Mouse (Mus musculus) R1 (cell line): ENCODE measurements around the gene Ptpn7.

Source experiments
- DNase-seq: peaks from one replicate; pipeline ENCODE4 v3.0.0-alpha.2; 2018; ENCODE audit warnings: low read depth, low spot score

The Ptpn7 gene

DNA sequence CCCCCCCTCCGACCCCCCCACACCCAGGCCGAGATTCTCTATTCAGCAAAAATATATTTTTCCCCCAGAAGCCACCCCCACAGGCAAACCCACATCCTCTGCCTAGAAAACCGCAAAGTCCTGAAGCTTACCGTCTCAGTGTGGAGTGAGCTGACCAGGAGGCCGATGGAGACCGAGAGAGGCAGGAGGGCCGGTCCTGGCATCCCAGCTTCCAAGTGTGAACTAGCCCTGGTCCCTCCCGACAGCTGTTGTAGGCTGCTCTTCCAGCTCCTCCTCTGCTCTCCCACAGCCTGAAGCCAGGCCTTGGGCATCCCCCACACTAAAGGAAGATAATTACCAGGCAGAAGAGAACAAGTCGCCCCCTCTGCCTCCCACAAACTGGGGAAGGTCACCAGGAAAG, 3.5 kb upstream of the Ptpn7 start:
- DNase-seq, result no peak

DNA sequence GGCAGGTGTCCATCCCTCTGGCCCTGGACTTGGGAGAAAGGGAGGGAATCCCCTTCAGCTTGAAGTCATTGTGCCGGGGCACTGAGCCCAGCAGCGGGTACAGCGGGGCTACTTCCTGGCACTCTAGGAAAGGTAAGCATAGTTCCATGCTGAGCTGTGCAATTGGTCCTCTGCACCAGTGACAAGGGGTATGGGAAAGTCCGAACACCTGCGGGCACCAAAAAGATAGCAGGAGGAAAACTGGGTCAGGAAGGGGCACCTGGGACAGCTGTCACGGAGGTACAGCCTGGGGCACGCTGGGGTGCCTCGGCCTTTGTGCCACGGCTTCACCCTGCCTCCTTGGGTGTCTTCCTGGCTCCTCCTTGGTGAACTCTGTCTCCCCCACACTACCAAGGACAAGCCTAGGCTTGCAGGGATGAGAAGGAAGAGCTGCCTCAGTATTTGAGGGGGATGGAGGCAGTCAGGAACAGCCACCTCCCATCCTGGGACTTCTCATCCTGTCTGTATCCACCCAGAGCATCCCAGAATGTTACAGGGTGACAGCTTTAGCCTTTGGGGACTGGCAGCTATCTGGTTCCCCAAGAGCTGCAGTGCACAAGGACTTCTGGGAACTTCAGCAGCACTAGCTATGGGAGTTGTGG, 2.8 kb upstream of the Ptpn7 start:
- peak; percentile 22 for DNase-seq

DNA sequence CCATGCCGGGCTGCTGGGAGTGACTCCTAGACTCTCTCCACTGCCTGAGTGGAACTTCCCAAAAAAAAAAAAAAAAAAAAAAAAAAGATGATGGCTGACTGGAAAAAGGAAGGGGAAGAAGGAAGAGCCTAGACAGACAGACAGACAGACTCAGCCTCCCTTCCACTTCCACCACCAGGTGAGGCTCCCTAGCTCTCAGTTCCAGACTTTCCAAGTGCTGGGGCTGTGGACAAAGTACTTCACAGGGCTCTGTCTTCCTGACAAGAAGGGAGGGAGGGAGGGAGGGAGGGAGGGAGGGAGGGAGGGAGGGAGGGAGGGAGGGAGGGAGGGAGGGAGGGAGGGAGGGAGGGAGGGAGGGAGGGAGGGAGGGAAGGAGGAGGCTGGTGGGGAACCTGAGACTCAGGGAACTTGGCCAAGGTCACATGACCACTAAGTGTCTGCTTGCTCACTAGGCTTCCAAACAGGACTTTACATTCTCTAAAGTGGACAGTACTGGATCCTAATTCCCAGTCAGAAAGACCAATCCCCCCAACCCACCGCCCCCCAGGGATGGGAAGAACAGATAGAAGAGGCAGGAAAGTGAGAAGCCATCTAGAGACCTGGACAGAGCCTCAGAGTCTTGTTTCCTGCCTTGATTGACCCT, 2.0 kb upstream of the Ptpn7 start:
- peak; percentile 69 for DNase-seq

- DNase-seq, result no peak
Observed at GRCm38 (mm10) chr1:135131034-135131433, 1.5 kb upstream of the Ptpn7 start.

DNA sequence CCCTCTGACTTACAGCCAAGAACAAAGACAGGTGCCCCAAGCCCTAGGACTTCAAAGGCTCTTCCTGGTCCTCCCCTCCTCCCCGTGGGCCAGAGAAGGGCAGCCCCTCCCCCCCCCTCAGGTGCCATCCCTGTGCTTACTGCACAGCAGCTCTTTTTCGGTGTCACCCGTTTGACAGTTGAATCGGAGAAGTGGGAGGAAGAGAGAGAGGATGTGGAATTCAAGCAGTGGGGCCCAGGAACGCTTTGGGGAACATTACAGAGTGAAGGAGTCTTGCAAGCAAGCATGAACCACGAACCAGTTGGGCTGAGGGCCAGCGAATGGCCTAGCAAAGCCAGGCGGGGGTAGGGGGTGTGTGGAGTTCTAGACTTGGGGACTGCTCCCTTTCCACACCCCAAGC, 940 bp upstream of the Ptpn7 start:
- no peak for DNase-seq

GRCm38 (mm10) chr1:135132893-135133369, 431 bp downstream of the Ptpn7 start:
- no peak for DNase-seq

GRCm38 (mm10) chr1:135133678-135134435, 1.4 kb downstream of the Ptpn7 start:
- no peak for DNase-seq

DNA sequence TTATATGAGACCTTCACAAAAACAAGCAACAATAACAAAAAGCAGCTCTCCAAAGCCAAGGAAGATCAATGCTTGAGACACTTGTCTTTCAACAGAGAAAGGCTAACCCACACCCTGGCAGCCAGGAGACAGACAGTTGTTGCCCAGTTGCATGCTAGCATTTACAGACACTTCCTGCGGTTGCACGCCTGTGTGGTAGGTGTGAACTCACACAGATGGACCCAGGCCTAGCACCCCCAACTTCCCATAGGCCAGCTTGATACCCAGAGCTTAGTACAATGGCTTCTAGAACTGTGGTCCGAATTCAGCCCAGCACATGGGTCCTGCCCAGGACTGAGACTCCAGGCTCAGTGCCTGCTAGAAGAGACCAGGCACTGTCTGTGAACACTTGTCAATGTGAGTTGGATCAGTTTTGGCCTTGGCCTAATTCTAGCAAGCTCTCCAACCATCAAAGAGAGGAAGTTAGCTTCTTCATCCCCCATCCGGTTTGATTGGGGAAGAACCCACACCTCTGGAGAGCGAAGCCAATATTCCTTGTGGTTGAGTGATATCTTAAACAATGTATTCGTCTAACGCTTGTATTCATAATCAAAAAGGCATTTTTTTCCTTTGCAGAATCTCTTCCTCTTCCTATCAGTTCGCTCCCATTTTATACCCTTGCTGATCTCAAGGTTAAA, 2.7 kb downstream of the Ptpn7 start:
- no peak for DNase-seq

- DNase-seq, result peak; percentile 86
Observed at GRCm38 (mm10) chr1:135136500-135136899, 4.0 kb downstream of the Ptpn7 start.

- peak; percentile 80 for DNase-seq
Observed at GRCm38 (mm10) chr1:135139906-135140305, 7.4 kb downstream of the Ptpn7 start.

GRCm38 (mm10) chr1:135142452-135142851, 10.0 kb downstream of the Ptpn7 start:
- DNase-seq, result no peak

DNA sequence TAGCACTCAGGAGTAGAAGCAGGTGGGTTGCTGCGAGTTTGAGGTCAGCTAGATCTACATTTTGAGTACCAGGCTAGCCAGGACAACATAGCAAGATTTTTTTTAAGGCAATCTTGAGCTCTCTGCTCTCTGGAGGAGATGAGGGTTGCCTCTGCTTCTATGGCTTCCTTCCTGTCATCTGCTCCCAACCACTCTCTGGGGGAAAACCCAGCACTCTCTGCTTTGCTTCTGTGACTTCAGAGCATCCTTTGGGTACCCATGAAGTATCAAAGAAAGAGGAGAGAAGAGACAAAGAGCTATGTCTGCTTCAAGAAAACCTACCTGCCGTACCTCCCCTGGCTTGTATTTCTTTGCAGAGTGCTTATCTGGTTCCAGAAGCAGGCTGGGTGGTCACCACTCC, 11.4 kb downstream of the Ptpn7 start:
- DNase-seq, result no peak

DNA sequence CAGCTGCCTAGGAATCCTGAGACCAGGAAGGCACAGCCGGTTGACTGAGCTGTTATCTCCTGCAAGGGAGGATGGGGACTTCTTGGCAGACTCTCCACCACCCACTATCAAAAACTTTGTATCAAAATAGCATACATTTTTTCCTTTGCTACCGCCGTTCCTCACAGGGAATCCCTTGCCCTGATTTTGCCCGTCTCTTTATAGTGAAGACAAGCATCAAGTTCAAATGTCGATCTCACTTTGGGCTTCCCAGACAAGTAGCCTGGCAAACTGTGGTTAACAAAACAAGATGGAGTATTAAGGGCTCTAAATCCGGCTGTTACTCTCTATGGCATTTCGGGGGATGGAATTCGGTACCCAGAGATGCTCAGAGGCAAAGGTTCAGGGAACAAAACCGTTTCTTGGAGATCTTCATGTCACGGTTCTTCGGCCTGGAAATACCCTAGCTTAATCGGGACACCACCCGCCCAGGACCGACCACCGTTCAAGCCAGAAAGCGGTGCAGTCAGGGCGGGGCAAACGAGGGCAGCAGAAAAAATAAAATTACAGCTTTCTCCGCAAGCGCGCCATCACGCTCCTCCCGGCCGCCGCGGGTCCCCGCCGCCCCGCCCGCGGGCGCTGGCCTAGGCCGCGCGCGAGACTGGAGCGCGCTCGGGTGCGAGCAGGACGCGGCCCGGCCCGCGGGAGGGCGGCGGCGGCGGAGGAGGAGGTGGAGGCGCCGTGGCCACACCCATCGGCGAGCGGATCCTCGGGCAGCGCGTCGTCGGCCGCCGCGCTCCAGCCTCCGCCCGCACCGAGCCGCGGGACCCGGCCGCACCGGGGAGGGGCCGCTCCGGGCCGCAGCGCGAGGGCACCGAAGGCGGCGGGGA, 13.8 kb downstream of the Ptpn7 start, which contains the start of gene Arl8a:
Gene Arl8a, plus strand, starts transcription at position 748 of the 869 bp plus-strand sequence.
- peak; percentile 52 for DNase-seq

DNA sequence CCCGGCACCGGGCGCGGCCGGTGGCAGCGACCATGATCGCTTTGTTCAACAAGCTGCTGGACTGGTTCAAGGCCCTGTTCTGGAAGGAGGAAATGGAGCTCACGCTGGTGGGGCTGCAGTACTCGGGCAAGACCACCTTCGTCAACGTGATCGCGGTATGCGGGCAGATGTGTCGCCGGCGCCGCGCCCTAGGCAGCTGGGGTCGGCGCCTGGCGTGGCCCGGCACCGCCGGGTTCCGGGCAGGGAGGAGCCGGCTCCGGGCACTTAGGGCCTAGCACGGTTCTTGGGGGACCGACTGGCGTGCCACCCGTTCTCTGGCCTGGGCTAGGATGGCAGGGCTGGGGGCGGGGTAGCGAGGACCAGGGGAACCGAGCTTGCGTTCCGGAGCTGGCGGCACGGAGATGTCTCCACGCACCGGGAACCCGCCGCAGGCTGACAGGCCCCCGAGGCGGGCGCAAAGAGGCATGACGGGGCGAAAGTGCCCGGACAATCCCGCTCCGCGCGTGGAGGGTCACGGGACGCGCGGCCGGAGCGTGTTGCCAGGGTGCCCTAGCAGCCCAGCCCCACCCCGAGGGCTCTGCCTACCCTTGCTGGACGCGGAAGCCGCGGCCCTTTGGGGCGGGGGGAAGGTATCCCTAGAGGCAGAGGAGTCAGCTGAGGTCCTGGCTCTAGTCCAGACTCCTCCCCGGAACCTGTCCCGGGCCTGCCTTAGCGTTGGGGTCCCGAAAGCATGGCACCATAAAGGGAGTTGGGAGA, 14.6 kb downstream of the Ptpn7 start:
- peak; percentile 86 for DNase-seq

DNA sequence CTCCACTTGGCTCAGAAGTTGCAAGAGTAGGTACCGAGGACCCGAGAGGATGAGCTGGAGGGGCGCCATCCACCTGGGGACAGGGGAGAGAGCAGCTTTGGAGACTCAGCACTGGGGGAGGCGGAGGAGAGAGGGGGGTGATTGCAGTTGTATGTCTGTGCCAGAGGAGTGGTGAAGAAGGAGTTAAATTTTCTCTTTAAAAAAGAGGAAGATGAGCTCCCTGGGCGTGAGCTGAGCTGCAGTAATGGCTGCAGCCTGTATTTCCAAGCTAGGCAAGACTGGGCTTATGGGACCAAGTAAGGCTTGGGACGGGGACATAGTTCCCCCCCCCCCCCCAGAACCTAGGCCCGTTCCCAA, 15.2 kb downstream of the Ptpn7 start:
- DNase-seq, result no peak

- no peak for DNase-seq
Observed at GRCm38 (mm10) chr1:135148476-135148875, 16.0 kb downstream of the Ptpn7 start.

- DNase-seq, result no peak
Observed at GRCm38 (mm10) chr1:135148996-135149395, 16.5 kb downstream of the Ptpn7 start.

DNA sequence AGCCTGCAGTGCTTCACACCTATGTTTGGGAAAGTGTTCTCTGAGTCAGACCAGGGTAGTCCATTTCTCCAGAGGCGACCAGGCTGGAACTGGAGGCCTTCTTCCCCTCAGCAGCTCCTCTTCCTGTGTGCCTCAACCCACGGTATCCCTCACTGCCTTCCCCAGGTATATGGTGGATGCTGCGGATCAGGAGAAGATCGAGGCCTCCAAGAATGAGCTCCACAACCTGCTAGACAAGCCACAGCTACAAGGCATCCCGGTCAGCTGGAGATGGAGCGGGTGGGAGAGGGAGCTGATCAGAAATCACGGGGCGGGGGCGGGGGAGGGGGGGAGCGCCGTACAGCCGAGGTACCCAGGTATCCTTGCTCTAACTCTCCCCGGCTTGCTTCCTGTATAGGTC, 21.5 kb downstream of the Ptpn7 start:
- DNase-seq, result peak; percentile 25

GRCm38 (mm10) chr1:135154411-135154959, 22.0 kb downstream of the Ptpn7 start:
- DNase-seq, result peak; percentile 94

DNA sequence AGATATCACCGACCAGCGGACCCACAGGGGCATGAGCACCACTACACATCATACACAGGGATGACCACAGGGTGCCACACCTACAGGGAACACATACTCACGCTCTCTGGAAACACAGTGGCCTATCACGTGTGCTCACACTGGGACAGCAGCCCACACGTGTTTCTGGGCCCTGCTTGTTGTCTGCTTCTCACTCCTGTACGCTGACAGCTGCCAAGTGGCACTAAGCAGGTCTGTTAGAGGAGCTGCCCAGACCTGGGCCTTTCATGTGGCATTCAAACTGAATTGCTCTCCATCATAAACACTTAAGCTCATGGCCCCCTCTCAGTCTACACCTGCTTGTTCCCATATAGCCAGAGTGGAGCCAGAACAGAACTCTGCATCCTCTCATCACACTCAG, 23.8 kb downstream of the Ptpn7 start:
- no peak for DNase-seq
